ENCODE assay signal across 25 mouse cellular contexts in the genomic region with DNA sequence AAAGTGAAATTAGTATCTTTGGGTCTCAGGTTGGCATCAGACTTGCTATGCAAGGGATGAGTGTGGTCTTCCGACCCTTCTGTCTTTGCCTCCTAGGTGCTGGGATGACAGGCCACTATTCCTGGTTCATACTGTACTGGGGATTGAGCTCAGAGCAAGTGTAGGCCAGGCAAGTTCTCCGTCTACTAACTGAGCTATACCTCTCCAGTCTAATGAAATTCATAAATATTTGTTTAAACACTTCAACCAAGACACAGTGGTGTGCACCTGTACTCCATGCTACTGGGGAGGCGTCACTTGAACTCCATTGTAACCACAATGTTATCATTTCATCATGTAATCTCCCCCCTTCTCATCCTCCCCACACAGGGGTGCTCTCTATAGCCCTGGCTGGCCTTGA.
DNase-seq lines count a peak whose midpoint lies in the region; ATAC-seq and TF ChIP-seq lines count a peak whose summit lies in the region.
"Had no signal": no experiment of that assay in that cellular context is flagged by ENCODE, and none has a peak within 500 bp of the region (broad histone marks: within the 10 kb centered on the region; RNA-seq: fewer than 3 reads in every experiment).

No protein-coding gene starts in this region.

- no peak overlapping the region for H3K4me3 ChIP-seq in lung, embryonic 16.5 days (ENCODE audit: low read length)
- H3K4me3 ChIP-seq in midbrain, postnatal 0 days (ENCODE audit: low read depth, low read length), result no peak overlapping the region
- H3K4me3 ChIP-seq in midbrain, embryonic 14.5 days (replicated peaks; ENCODE audit: low read depth, low read length), result no peak overlapping the region
- H3K4me3 ChIP-seq: embryonic facial prominence, embryonic 10.5 days; embryonic facial prominence, embryonic 13.5 days; erythroblast, embryonic 14.5 days; forebrain, embryonic 12.5 days; forebrain, embryonic 15.5 days; heart, adult 2 months; heart, embryonic 10.5 days; heart, embryonic 13.5 days; hindbrain, embryonic 12.5 days had no signal

- intact Hi-C loops in heart, postnatal 10 days (cut with DNase I), result no loop called here

- peak; percentile 64 for DNase-seq in heart, adult 11 months
- no peak for DNase-seq in heart, postnatal 10 days
- no peak for DNase-seq in lung, postnatal 10 days
- no peak for DNase-seq in midbrain, postnatal 0 days (ENCODE audit: low spot score)
- DNase-seq in midbrain, embryonic 14.5 days, result no peak
- DNase-seq in layer of hippocampus, postnatal 25 days (ENCODE audit: extremely low spot score in 1 of 2, low spot score in 1 of 2), result no peak
- DNase-seq: adrenal gland, adult 8-10 months; adrenal gland, postnatal 25 days; cerebellum, adult 11-12 months; cerebellum, adult 8-10 months; cerebellum, postnatal 10 days; cerebellum, postnatal 36 days; embryo, embryonic 11 days; gastrocnemius, postnatal 25 days; heart, adult 2 months had no signal

- no peak overlapping the region; the same call in 1 of the 2 replicates for H3K9ac ChIP-seq in lung, embryonic 16.5 days (ENCODE audit: low read length)
- 0 out of 2 replicates have a peak overlapping the region, but pooled peaks have one; percentile 25 for H3K9ac ChIP-seq in midbrain, postnatal 0 days (replicated peaks; ENCODE audit: low read length, poor library complexity, severe bottlenecking)
- no peak overlapping the region for H3K9ac ChIP-seq in midbrain, embryonic 14.5 days (replicated peaks; ENCODE audit: low read length)
- H3K9ac ChIP-seq: embryonic facial prominence, embryonic 13.5 days; forebrain, embryonic 12.5 days; forebrain, embryonic 15.5 days; hindbrain, embryonic 12.5 days had no signal

- H3K4me1 ChIP-seq in lung, embryonic 16.5 days (replicated peaks; ENCODE audit: control insufficient read depth, insufficient read depth, low read length), result peaks cover 20% of the 10 kb centered on the region
- H3K4me1 ChIP-seq in midbrain, postnatal 0 days (ENCODE audit: insufficient read depth, low read length), result no peaks in the 10 kb centered on the region
- H3K4me1 ChIP-seq in midbrain, embryonic 14.5 days (ENCODE audit: control insufficient read depth, insufficient read depth, low read length), result no peaks in the 10 kb centered on the region
- H3K4me1 ChIP-seq: forebrain, embryonic 15.5 days had no signal

- no peak for TF ChIP-seq CTCF in midbrain, postnatal 0 days (IDR thresholded peaks at IDR 0.05)

- ATAC-seq in lung, embryonic 16.5 days (ENCODE audit: low read depth), result peak; percentile 51; the same call in 1 of the 2 replicates
- no peak for ATAC-seq in midbrain, postnatal 0 days (ENCODE audit: low FRiP score)
- no peak for ATAC-seq in midbrain, embryonic 14.5 days (ENCODE audit: low FRiP score, low TSS enrichment)
- ATAC-seq: activated CD4-positive, CD25-positive, alpha-beta regulatory T cell, adult 4 months; forebrain, embryonic 15.5 days had no signal

- 0 out of 2 replicates have a peak overlapping the region, but pooled peaks have one; percentile 24 for H3K27ac ChIP-seq in lung, embryonic 16.5 days (ENCODE audit: low read length)
- H3K27ac ChIP-seq in midbrain, postnatal 0 days (ENCODE audit: low read depth, low read length), result no peak overlapping the region
- no peak overlapping the region for H3K27ac ChIP-seq in midbrain, embryonic 14.5 days (replicated peaks; ENCODE audit: low read depth, low read length)
- H3K27ac ChIP-seq: embryonic facial prominence, embryonic 10.5 days; forebrain, embryonic 12.5 days; forebrain, embryonic 15.5 days; heart, adult 2 months; heart, embryonic 10.5 days; hindbrain, embryonic 12.5 days had no signal

- 71% methylated on average over 3 of the region's 3 CpGs for WGBS in lung, embryonic 16.5 days
- WGBS in midbrain, postnatal 0 days, result 90% methylated on average over 3 of the region's 3 CpGs
- 86% methylated on average over 3 of the region's 3 CpGs for WGBS in midbrain, embryonic 14.5 days

- no peaks in the 10 kb centered on the region for H3K9me3 ChIP-seq in lung, embryonic 16.5 days (ENCODE audit: control insufficient read depth, low read length)
- no peaks in the 10 kb centered on the region for H3K9me3 ChIP-seq in midbrain, postnatal 0 days (ENCODE audit: low read length)
- H3K9me3 ChIP-seq in midbrain, embryonic 14.5 days (ENCODE audit: control insufficient read depth, low read length), result no peaks in the 10 kb centered on the region
- H3K9me3 ChIP-seq: embryonic facial prominence, embryonic 10.5 days; embryonic facial prominence, embryonic 13.5 days; forebrain, embryonic 12.5 days; forebrain, embryonic 15.5 days; heart, embryonic 10.5 days; heart, embryonic 13.5 days; hindbrain, embryonic 12.5 days had no signal

- H3K36me3 ChIP-seq in lung, embryonic 16.5 days (ENCODE audit: control insufficient read depth, insufficient read depth, low read length), result no peaks in the 10 kb centered on the region
- H3K36me3 ChIP-seq in midbrain, postnatal 0 days (ENCODE audit: insufficient read depth, low read length), result peaks cover 25% of the 10 kb centered on the region
- H3K36me3 ChIP-seq in midbrain, embryonic 14.5 days (ENCODE audit: control insufficient read depth, insufficient read depth, low read length), result peaks cover 10% of the 10 kb centered on the region; the same call in 1 of the 2 replicates
- H3K36me3 ChIP-seq: embryonic facial prominence, embryonic 10.5 days; embryonic facial prominence, embryonic 13.5 days; forebrain, embryonic 12.5 days; forebrain, embryonic 15.5 days; heart, embryonic 10.5 days; hindbrain, embryonic 12.5 days had no signal

- H3K4me2 ChIP-seq in lung, embryonic 16.5 days (ENCODE audit: low read depth, low read length), result no peak overlapping the region
- H3K4me2 ChIP-seq in midbrain, postnatal 0 days (ENCODE audit: low read depth, low read length, poor library complexity, severe bottlenecking), result no peak overlapping the region
- no peak overlapping the region for H3K4me2 ChIP-seq in midbrain, embryonic 14.5 days (ENCODE audit: low read length)
- H3K4me2 ChIP-seq: forebrain, embryonic 12.5 days; forebrain, embryonic 15.5 days; hindbrain, embryonic 12.5 days had no signal

- no peaks in the 10 kb centered on the region for H3K27me3 ChIP-seq in lung, embryonic 16.5 days (ENCODE audit: control insufficient read depth, insufficient read depth, low read depth, low read length)
- no peaks in the 10 kb centered on the region for H3K27me3 ChIP-seq in midbrain, postnatal 0 days (ENCODE audit: insufficient read depth, low read length)
- no peaks in the 10 kb centered on the region for H3K27me3 ChIP-seq in midbrain, embryonic 14.5 days (ENCODE audit: control insufficient read depth, insufficient read depth, low read length)
- H3K27me3 ChIP-seq: embryonic facial prominence, embryonic 13.5 days; forebrain, embryonic 12.5 days; forebrain, embryonic 15.5 days; heart, embryonic 13.5 days had no signal
